Mouse (Mus musculus) stomach, embryonic 14.5 days (tissue): Measurements from ENCODE around the gene Armc10. TPM values are rescaled to one million over a fixed set of nuclear protein-coding genes. Genes with fewer than 3 reads are reported as not detected.
"Not testable (repeated sequence)": the region's sequence is repeated elsewhere in the genome, so short reads cannot be mapped to it uniquely, and the experiment has no call there.

Experiments
- ATAC-seq: fragments of 200-750 bp; cut with Nextera tagmentation; 2 replicates; pipeline ENCODE4 v1.8.0; 2017; ENCODE audit warnings: low read depth, moderate TSS enrichment; ENCODE audit not compliant: insufficient number of reproducible peaks, insufficient read depth, low FRiP score
- H3K27ac ChIP-seq: fragments of 300-500 bp; sonication (generic); 2 replicates; pipeline ENCODE4 v1.5.1; 2014; ENCODE audit warnings: mild to moderate bottlenecking, low read length, moderate library complexity, mixed read lengths
- H3K27me3 ChIP-seq: fragments of 300-500 bp; sonication (generic); 2 replicates; pipeline ENCODE4 v1.6.1; 2014; ENCODE audit warnings: low read length, control low read depth, mixed read lengths; ENCODE audit not compliant: control insufficient read depth, insufficient read depth
- H3K36me3 ChIP-seq: fragments of 300-500 bp; sonication (generic); 2 replicates; pipeline ENCODE4 v1.6.1; 2014; ENCODE audit warnings: mild to moderate bottlenecking, control low read depth, low read length, moderate library complexity, mixed read lengths; ENCODE audit not compliant: control insufficient read depth, insufficient read depth
- H3K4me1 ChIP-seq: fragments of 300-500 bp; sonication (generic); 2 replicates; pipeline ENCODE4 v1.6.1; 2014; ENCODE audit warnings: low read length, control low read depth, mixed read lengths; ENCODE audit not compliant: control insufficient read depth, insufficient read depth
- H3K4me2 ChIP-seq: fragments of 300-500 bp; sonication (generic); replicated peaks from 2 replicates; pipeline ENCODE4 v1.6.1; 2014; ENCODE audit warnings: low read depth, low read length, control low read depth
- H3K4me3 ChIP-seq: fragments of 300-500 bp; sonication (generic); 2 replicates; pipeline ENCODE4 v1.5.1; 2014; ENCODE audit warnings: low read depth, low read length, control low read depth
- H3K9ac ChIP-seq: fragments of 300-500 bp; sonication (generic); replicated peaks from 2 replicates; pipeline ENCODE4 v1.6.1; 2014; ENCODE audit warnings: low read depth, mild to moderate bottlenecking, control low read depth, low read length, moderate library complexity, mixed read lengths
- H3K9me3 ChIP-seq: fragments of 300-500 bp; sonication (generic); 2 replicates; pipeline ENCODE4 v1.6.1; 2016; ENCODE audit warnings: low read depth, low read length, control low read depth; ENCODE audit not compliant: control insufficient read depth
- WGBS: fragments of 180-500 bp; shearing (Covaris S2); extraction: QIAGEN DNeasy Blood & Tissue Kit; methylation state at CpG from one replicate; pipeline ENCODE4 v1.1.7; 2014; 5-methylcytosine and 5-hydroxymethylcytosine counted together
- polyA plus RNA-seq: library from polyadenylated mRNA; unstranded; fragments of >200 nt; fragmentation: Nextera tagmentation; extraction: Ambion mirVana; gene quantifications from 2 replicates; pipeline ENCODE4 v1.2.1, GENCODE M21; 2014

The Armc10 gene
- polyA plus RNA-seq, 1 experiment from 2014 or later, result 59.2 TPM

DNA sequence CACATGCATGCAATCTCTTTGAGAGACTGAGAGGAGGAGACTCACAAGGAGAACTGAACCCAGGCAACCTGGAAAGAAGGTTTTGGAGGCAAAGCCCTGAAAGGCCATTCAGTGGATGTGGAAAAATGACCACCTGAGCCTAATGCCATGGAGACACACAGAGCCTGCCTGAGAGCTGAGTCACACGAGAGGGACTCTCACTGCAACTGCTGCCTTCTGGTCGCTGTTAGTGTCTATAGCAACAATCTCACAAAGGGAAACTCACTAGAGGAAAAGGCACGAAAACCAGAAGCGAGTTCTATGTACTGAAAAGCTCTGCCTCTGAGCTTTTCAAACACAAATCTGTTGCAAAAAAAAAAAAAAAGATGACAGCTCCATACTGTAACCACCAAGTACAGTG, 41.4 kb downstream of the Armc10 start:
- Histone ChIP-seq H3K9ac (no peak overlapping the region), H3K4me3 (no peak overlapping the region), H3K9me3 (no peaks in the 10 kb centered on the region; the same call in 1 of the 2 replicates), H3K27me3 (no peaks in the 10 kb centered on the region), H3K4me1 (no peaks in the 10 kb centered on the region), H3K36me3 (no peaks in the 10 kb centered on the region), H3K4me2 (no peak overlapping the region), H3K27ac (no peak overlapping the region)
- 68% methylated on average over 4 of the region's 4 CpGs for WGBS
- no peak for ATAC-seq

DNA sequence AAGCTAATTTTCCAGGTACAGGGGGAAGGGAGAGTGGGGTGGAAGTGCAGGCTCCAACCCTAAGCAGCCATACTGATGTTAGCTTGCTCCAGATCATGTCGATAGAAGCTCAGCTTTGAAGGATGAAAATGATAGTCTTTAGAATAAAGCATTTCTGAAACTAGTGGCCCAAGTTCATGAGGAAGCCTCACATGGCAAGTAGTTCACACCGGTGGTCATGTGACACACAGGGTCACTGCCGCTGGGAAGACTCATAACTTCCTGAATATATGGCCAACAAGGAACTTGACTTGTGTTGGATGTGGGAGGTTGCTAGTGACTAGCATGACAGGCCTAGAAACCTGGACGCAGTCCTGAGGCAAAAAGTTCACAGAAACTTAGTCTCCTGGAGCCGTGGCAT, 46.6 kb downstream of the Armc10 start:
- Histone ChIP-seq H3K36me3 (no peaks in the 10 kb centered on the region), H3K27ac (no peak overlapping the region), H3K9me3 (no peaks in the 10 kb centered on the region), H3K4me2 (no peak overlapping the region), H3K27me3 (no peaks in the 10 kb centered on the region), H3K4me1 (no peaks in the 10 kb centered on the region), H3K4me3 (no peak overlapping the region), H3K9ac (no peak overlapping the region)
- ATAC-seq, result no peak
- whole genome bisulfite sequencing, result 95% methylated on average over 5 of the region's 5 CpGs

DNA sequence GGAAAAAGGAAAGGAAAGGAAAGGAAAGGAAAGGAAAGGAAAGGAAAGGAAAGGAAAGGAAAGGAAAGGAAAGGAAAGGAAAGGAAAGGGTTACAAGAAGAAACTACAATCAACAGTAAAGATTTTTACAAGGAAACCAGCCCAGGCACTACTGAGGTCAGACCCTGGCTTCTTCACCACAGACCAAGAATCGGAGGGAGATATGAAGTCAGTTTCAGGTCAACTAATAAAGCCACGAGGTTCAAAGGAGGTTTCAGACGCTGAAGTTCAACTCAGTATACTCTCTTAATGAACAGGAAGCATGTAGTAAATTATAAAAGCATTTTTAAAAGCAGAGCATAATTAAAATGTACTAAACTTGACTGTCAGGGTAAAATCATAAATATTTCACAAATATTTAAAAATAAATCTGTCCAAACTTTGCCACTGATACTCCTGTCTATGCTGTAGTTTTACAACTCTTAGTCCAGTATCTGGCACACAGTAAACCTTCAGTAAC, 47.8 kb downstream of the Armc10 start:
- H3K9ac ChIP-seq, result no peak overlapping the region
- no peak overlapping the region for H3K4me2 ChIP-seq
- H3K4me3 ChIP-seq, result no peak overlapping the region
- ATAC-seq, result no peak
- no peaks in the 10 kb centered on the region for H3K9me3 ChIP-seq
- H3K36me3 ChIP-seq, result no peaks in the 10 kb centered on the region
- H3K4me1 ChIP-seq, result no peaks in the 10 kb centered on the region
- 59% methylated on average over 3 of the region's 3 CpGs for WGBS
- no peak overlapping the region for H3K27ac ChIP-seq
- H3K27me3 ChIP-seq, result no peaks in the 10 kb centered on the region

DNA sequence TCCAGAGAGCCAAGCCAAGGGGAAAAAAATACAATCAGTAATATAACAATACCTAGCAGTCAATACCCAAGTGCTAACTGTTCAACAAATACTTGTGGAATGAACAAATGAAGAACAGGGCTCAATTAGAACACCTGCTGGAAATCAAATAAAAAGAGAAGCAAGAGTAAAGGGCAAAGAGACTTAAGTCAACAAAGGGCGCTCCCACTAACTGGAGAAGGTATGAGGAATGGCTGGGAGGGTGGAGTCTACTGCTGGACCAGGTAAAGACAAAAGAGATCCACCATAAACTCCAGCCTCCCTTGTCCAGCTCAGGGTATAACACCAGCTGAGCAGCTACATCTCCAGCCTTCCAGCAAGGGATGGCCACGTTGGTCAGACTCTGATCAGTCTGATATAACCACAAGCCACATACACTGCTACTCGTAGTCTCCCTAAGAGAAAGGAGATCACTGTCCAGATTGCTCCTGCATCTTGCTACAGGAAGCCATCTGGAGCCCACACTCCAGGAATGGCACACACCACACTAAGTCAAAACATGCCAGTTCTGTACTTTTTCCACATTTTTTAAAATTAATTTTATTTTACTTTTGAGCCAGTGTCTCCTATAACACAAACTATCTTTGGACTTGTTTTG, 49.4 kb downstream of the Armc10 start:
- no peaks in the 10 kb centered on the region for H3K9me3 ChIP-seq
- WGBS, result 76% methylated on average over 3 of the region's 3 CpGs
- H3K27me3 ChIP-seq, result no peaks in the 10 kb centered on the region
- no peaks in the 10 kb centered on the region for H3K36me3 ChIP-seq
- no peaks in the 10 kb centered on the region for H3K4me1 ChIP-seq
- H3K4me3 ChIP-seq, result no peak overlapping the region
- no peak overlapping the region for H3K9ac ChIP-seq
- H3K27ac ChIP-seq, result no peak overlapping the region
- 0 out of 2 replicates have a peak, but pooled peaks have one; percentile 23 for ATAC-seq
- H3K4me2 ChIP-seq, result no peak overlapping the region

- not testable (repeated sequence) for H3K27me3 ChIP-seq, H3K9me3 ChIP-seq, H3K27ac ChIP-seq, H3K4me3 ChIP-seq, H3K36me3 ChIP-seq, H3K4me1 ChIP-seq, H3K9ac ChIP-seq, ATAC-seq, H3K4me2 ChIP-seq
- 81% methylated on average over 3 of the region's 3 CpGs for WGBS
Measured at GRCm38 (mm10) chr5:21699555-21699954, 53.9 kb downstream of the Armc10 start.

DNA sequence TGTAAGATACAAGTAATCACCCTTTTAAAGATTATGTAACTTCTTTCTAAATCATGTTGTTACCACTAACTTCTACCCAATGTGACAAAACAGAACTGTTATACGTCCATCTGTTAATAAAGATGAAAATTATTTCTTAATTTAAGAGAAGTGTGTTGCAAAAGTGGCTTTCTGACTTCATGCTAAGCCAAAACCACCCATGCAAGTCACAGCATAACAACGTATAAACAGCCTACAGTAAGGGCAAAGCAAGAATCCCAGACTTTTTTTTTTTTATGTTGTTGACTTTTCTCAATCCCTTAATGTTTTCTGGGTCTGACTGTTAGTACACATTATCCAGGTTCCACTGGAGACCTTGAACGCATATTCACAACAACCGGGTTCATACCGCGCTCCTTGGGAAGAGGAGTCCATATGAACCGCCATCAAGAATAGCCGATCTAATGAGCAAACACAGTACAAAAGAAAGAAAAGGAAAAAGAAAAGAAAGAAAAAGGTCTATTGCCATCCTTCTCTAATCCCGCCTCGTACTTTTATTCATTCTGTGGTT, 54.7 kb downstream of the Armc10 start:
- Histone ChIP-seq H3K27me3 (no peaks in the 10 kb centered on the region), H3K36me3 (no peaks in the 10 kb centered on the region), H3K9me3 (no peaks in the 10 kb centered on the region), H3K4me2 (peak overlapping the region; percentile 61), H3K4me3 (peak overlapping the region; percentile 63), H3K27ac (no peak overlapping the region), H3K9ac (no peak overlapping the region; the same call in 1 of the 2 replicates), H3K4me1 (no peaks in the 10 kb centered on the region)
- no peak for ATAC-seq
- 16% methylated on average over 10 of the region's 10 CpGs for WGBS

DNA sequence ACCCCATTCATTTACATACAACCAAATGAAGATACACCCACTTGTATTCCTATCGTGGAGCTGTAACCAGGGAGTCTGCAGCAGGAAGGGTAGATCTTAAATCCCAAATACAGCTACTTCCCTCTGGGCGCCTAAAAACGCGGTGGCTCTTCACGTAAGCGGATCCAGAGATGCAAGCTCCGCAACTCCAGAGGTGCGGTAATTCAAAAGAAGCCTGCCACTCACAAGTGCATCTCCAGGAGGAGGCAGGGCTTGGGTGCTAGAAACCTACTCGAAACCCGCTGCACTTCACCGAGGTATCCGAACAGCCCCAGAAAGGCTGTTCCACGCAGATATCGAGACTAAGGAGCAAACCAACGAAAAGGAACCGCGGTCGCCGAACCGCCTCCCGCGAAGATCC, 55.3 kb downstream of the Armc10 start:
- Histone ChIP-seq H3K9ac (peak overlapping the region; percentile 14; the same call in 1 of the 2 replicates), H3K36me3 (no peaks in the 10 kb centered on the region), H3K4me3 (peak overlapping the region; percentile 63), H3K27ac (0 out of 2 replicates have a peak overlapping the region, but pooled peaks have one; percentile 21), H3K4me1 (no peaks in the 10 kb centered on the region), H3K4me2 (peak overlapping the region; percentile 61), H3K27me3 (no peaks in the 10 kb centered on the region), H3K9me3 (no peaks in the 10 kb centered on the region)
- ATAC-seq, result no peak; the same call in none of the 2 replicates
- WGBS, result under 1% methylated on average over 22 of the region's 22 CpGs

- ATAC-seq, result peak; percentile 99
- H3K4me3 ChIP-seq, result peak within 1 kb of the TSS; percentile 63
- H3K27me3 ChIP-seq, result no peaks in the 10 kb centered on the region
- no peaks in the 10 kb centered on the region for H3K36me3 ChIP-seq
- no peaks in the 10 kb centered on the region for H3K9me3 ChIP-seq
- under 1% methylated on average over 58 of the region's 59 CpGs for WGBS
- H3K4me1 ChIP-seq, result no peaks in the 10 kb centered on the region
- H3K27ac ChIP-seq, result peak within 1 kb of the TSS; percentile 90
- peak within 1 kb of the TSS; percentile 71 for H3K9ac ChIP-seq
- H3K4me2 ChIP-seq, result peak within 1 kb of the TSS; percentile 61
Measured at GRCm38 (mm10) chr5:21701351-21702008, 55.9 kb downstream of the Armc10 start, which contains the start of gene Napepld. Napepld (minus strand) TSS chr5:21701396.
